Mouse (Mus musculus) left cerebral cortex, postnatal 36 days (tissue): ENCODE measurements around the gene Usp33. TPM values are rescaled to one million over a fixed set of nuclear protein-coding genes. Genes with fewer than 3 reads are reported as not detected.

Experiments used
- DNase-seq, 2 experiments: peaks; one replicate each; pipeline ENCODE4 v3.0.0; 2021 to 2022; ENCODE audit warnings: low spot score in 2 of 2, mixed read lengths in 1 of 2
- intact Hi-C: fragments of 180-260 bp; cut with DNase I; formaldehyde crosslinking; loops from one replicate; pipeline ENCODE4 v1.15.1; 2025
- total RNA-seq, 2 experiments: library from RNA; stranded (reverse); gene quantifications; 2 replicates each; pipeline ENCODE4 v1.2.3; 2021

Gene Usp33
- total RNA-seq, 2 experiments from 2014 or later: 126 to 148 TPM

DNA sequence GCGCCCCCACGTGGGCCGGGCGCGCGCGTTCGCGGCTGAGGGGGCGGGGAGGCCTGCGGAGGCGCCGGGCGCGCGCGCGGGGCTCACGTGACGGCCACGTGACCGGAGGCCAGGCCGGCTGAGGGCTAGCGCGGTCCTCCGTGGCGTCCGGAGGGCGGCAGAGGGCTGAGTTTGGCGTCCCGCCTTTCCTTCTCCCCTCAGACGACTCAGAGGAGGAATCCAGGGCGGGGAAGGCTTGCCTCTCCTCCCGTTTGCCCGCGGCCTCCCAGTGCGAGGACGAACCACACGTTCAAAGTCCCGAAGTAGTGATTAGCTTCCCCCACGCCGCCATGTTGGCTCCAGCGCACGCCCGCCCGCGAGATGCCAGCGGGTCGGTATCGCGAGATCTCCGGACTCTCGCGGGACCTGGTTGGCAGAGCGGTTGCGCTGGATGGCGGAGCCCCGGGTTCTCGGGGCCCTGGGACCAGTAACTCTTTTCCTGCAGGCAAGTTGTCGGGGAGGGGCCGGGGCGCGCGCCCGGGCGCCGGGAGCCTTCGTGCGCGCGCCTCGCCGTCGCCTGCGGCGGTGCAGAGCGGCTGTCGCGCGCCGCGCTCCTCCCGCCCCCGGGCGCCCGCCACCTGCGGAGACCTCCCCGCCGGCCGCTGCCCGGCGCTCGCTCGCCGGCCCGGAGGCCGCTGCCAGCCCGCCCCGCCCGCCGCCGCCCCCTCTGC lies 50.2 kb downstream of the Usp33 start:
- intact Hi-C loops: loop anchor here (2.0 to 5.0 kb wide), 3 partner anchors 81 to 352 kb away; partner anchors contain the start of gene Ak5

DNA sequence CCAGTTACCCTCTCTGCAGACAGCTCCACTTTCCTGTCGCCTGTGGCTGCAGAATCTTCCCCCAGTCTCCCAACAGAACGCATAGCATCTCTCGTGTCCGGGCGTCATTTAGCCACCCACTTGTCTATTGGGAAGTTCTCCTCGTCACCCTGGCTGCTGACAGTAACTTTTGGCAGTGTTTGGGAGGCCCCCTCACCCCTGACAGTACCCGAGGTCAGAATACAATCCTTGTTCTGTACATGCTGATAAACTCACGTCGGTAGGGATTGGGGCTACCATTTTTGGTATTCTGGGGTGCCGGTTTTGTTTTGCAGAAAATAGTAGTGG lies 50.7 kb downstream of the Usp33 start:
- no peak for DNase-seq
- intact Hi-C loops: loop anchor here (2.0 to 5.0 kb wide), 3 partner anchors 80 to 352 kb away; partner anchors contain the start of gene Ak5

More for the DNA sequence above, 50.2 kb downstream of the Usp33 start:
- DNase-seq: peak; percentile 97 to 98

DNA sequence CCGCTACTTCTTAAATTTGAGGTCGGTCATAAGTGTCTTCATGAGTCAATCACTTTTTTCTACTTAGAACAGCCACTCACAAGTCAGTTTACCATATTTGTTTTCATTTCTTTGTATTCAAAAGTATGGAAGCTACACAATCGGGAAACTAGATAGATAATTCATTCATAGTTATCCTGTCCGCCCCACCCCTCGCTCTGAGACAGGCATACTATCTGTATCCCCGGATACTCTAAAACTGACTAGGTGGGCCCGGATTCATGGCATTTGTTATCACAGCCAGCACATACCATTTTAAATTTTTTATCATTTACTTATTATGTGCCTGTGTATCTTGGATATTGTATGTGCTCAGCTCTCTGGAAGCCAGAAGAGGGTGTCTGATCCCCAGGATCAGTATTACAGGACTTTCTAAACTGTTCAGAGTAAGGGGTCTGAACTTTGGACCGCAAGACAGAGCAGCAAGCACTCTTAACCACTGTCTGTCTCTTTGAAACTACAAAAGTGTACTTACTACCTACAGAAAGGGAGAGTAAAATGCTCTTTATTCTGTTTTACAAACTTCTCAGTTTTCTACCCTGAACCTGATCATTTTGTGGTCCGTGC lies 51.2 kb downstream of the Usp33 start:
- DNase-seq: no peak
- intact Hi-C loops: loop anchor here (2.0 to 5.0 kb wide), 3 partner anchors 80 to 351 kb away; partner anchors contain the start of gene Ak5

DNA sequence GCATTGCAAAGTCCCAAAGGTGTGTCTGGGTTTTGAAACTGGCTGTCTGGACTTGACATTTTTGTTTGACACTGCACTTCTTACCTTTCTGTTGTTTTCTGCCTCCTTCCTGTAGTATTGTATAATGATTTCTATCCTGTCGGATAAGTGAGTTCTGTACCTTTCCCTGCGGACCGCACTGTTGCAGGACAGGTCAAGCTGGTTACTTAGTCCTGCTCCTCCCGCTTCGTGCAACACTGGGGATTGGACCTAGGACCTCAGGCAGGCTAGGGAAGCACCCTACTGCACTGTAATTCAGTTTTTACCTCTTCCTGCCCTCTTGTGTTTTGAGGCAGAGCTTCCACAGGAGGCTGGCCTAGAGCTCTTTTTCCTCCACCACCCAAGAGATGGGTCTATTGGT lies 54.2 kb downstream of the Usp33 start:
- intact Hi-C loops: no loop called here
- no peak for DNase-seq

DNA sequence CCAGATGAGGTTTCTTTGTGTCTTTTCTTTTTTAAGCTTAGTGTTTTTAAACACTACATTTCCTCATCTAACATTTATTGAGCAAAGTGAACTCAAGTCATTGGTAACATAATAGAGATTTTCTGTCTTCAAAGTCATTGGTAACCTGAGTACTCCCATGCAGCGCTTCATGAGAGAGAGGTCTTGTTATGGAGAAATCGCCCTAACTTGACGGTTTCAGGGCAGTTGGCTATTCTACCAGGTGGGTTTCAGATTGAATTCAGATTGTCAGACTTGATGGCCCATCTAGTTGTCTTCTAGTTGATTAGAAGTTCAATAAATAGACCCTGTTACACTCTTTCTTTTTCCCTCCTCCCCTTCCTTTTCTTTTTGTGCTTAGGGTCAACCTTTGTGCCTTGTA lies 54.6 kb downstream of the Usp33 start:
- no peak for DNase-seq
- intact Hi-C loops: no loop called here

DNA sequence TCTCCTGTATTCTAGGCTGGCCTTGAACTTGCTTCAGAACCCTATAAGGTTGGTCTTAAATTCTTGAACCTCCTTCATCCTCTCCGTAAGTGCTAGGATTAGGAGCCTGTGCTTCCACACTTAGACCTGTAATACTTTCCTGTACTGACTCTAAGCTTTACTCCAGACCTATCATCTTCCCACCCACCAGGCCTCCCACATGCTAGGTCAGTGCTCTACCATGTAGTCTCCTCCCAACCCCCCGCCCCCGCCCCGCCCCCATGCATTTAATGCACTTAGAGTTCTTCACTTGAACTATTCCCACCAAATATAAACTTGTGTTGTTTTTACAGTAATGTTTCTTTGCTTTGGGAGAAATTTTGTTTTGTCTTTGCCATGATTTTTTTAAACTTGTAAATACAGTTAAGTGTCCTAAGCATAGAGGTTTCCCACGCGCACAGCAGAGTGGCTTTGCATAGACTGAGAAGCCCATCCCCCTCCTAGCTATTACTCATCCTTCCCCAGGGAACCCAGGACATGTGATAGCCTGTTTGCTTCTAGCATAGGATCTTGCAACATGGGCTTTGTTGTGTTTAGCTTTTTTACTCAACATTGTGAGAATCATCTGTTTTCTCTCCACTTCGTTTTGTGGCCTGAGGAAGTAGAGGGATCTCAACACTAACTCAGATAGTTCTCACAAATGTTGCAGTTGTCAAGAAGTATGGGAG lies 55.8 kb downstream of the Usp33 start:
- no peak for DNase-seq
- intact Hi-C loops: no loop called here

DNA sequence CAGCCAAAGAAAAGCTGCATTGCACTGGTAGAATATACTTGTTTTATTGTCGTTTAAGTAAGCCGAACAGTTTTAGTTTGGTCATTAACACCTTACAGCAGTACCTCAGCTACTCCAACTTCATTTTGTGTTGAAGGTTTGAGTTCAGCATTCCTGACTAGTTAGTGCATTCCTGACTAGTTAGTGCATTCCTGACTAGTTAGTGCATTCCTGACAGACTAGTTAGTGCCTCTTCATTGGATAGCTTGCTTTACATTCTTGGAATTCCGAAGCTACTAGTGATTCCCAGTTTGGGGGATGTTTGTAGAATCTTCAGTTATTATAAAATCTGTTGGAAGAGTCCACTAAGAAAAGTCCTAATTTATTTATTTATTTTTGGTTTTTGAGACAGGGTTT lies 56.4 kb downstream of the Usp33 start:
- no peak for DNase-seq
- intact Hi-C loops: no loop called here

DNA sequence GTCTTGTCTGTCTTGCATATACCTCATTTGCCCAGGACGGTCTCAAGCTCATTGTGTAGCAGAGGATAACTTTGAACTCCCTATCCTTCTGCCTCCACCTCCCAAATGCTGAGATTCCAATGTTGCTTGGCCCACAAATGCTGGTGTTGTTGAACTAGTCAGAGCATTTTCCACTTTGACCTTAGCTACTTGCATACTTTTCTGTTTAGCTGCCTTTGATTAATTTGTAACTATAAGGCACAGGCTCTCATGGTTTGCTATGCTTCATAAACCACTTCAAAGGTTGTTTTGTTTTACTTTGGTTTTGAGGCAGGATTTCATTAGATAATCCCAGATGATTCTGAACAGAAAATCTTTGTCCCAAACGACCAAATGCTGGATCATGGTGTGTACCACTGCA lies 57.5 kb downstream of the Usp33 start:
- DNase-seq: no peak
- intact Hi-C loops: no loop called here

DNA sequence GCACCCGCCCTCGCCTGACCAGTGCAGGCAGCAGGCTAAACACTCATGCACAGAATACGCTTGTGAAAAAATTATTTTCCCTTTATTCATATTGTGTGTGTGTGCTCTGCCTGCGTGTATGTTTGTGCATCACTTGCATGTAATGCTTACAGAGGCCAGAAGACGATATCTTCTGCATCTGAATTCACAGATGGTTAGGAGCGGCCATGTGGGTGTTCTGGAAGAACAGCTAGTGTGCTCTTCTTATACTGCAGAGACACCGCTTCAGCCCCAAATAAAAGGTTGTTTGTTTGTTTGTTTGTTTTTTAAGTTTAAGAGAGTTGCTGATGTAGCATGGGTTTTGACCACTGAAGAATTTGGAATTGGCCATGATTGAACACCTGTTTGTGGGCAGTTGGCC lies 59.1 kb downstream of the Usp33 start:
- DNase-seq: no peak
- intact Hi-C loops: no loop called here

DNA sequence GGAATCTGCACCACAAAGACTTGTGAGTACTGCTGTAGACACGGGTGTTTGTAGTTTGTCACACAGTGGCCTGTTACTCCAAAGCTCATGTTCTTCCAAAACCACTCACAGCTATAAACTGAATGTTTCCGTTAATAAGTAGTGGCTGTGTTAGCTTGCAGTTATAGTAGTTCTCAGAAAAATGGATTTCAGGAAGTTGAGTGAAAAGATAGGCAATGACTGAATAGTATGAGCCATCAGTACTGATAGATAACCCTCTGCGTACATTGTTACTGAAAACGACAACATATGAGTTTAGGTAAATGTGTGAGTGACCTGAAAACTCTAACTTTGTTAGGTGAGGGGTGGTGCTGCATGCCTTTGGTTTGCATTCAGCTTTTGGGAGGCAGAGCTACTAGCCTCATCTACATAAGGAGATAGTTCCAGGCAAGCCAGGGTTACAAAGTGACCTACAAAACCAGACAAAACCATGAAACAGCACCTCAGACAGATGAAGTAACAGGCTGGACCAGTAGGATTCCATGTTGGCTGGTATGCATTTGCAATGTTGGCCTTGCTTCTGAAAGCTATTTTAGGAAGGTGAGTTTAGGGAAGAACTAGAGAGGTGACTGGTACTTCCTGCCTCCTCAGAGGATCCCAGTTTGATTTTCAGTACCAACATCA lies 59.8 kb downstream of the Usp33 start:
- intact Hi-C loops: no loop called here
- no peak for DNase-seq

DNA sequence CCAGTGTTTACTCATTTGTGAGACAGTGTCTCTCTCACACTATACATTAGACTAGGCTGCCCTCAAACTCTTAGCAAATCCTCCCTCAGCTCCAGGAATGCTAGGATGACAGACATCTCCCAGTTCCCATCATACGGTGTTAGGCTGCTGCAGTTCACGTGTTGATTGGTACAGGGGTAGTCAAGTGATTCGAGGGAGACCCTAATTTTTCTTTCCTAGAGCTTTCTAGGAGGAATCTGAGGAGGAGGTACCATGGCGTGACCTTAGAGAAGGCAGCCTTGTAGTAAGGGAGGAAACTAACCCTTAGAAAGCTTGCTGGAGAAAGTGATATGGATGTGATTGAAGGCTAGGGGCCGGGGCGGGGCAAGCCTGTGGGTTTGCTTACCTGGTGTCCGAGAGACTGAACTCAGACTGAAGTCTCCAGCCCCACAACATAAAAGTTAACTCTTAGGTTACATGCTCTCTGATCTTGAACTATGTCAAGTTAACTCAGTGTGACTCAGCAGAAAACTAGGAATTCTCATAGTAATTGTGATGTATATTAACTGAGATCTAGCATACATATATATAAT lies 64.8 kb downstream of the Usp33 start:
- intact Hi-C loops: no loop called here
- DNase-seq: no peak

DNA sequence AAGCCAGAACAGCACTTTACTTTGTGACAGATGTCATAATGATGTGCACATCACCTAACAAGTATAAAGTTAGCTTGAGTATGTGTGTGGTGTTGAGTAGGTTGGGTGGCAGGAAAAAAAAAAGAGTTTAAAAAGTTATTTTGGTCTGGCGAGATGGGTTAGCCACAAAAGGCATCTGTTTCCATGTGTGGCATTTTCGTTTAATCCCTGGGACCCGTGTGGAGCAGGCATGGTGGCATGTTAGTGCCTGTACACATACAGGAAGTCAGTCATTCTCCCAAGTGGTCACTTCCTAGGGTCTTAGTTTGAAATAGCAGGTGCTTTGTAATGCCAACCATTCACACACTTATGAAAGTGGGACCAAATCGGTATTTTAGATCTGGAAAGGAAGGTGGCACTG lies 66.1 kb downstream of the Usp33 start:
- no peak for DNase-seq
- intact Hi-C loops: no loop called here

DNA sequence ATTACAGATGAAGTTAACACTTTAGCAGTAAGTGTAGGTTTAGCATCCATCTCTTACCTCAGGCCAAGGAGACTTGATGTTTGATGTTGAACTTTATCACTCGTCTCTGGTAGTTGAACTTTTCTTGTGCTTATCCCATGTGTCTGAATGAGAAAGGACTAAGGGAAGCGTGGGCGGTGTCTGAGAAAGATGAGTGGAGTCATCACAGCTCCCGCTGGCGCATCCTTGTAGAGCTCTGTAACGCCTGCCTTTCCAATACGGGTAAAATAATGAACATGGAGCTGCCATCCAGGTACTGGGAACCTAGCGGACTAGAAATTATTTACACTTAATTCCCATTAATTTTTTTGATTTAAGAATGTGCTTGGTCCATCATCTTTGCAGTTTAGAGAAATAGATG lies 82.6 kb downstream of the Usp33 start:
- DNase-seq: no peak
- intact Hi-C loops: no loop called here

DNA sequence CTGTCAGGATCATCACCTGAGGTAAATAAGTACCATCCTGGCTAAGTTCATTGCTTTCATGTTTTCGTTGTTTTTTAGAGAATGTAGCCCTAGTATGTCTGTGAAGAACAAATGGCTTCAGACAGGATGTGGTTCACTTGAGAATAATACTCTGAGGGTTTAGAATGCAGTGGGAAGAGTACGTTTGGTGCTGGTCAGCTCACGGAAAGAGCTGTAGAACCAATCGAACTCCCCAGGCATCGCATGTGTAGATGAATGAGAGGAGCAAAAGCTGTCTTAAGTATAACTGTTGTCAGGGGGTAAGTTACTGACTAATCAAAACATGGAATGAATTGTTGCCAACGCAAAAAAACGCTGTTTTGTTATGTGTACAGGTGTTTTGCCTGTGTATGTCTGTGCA lies 86.4 kb downstream of the Usp33 start:
- DNase-seq: no peak
- intact Hi-C loops: no loop called here

DNA sequence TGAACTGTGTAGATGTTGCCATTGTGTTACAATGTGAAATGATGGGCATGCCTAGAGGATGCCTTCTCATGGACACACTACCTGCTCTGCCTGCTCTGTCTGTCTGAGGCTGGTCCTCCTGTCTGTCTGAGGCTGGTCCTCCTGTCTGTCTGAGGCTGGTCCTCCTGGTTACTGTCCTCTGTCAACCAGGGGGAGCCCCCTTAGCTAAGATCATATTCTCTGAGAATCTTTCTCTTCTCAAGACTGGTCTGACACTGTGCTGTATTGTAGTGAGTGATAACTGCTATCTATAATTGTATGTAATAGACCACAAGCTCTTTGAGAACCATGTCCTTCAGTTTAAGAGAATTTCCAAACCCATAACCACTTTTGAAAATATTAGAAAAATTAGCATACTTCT lies 89.3 kb downstream of the Usp33 start:
- intact Hi-C loops: no loop called here
- no peak for DNase-seq

DNA sequence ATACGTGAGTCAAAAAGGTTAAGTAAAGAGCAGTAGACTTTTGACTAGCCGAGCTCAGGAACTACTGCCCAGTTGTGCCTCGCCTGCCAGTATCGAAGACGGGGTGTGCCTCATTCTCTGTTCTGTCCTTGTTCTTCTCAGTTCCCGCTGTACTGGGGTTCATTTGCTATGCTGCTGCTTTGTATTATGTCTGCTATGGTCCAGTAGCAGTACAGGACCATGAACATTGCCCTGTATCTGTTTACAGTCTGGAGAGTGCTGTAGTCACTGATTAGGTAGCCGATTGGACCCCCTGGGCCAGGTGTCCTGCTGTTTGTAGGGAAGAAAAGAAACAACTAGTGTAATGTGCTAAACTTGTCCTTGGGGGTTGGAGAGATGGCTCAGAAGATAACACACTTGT lies 91.8 kb downstream of the Usp33 start:
- DNase-seq: no peak
- intact Hi-C loops: no loop called here

DNA sequence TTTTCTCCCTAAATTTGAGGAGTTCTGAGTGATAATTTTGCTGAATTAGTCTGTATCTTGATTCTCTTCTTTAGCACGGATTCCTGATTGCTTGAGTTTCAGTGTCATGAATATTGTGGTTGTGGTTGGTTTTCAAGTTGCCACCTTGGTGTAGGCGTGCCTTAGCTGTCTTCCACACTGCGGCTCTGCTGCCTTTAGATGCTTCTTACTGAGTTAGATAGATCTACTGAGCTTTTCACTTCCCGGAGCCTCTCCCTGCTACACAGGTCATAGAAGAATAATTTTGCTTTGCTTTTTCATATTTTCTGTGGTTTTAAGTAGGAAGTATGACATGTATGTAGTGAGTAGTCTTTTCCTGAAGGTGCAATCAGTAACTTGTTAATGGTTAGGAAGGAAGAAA lies 96.5 kb downstream of the Usp33 start:
- DNase-seq: no peak
- intact Hi-C loops: no loop called here
